8 mouse cellular contexts compared by ENCODE assay signal in genomic region chr6:72439355-72440185, GRCm38 (mm10). TPM values are rescaled to one million over a fixed set of nuclear protein-coding genes. Genes with fewer than 3 reads are reported as not detected.
A peak's percentile ranks its signal among the peaks of the same experiment; 100 is the strongest.
DNase-seq lines count a peak whose midpoint lies in the region; ATAC-seq and TF ChIP-seq lines count a peak whose summit lies in the region.

Gene Mat2a, minus strand, starts transcription at chr6:72439558.

- peak; percentile 95 for ATAC-seq in forebrain, embryonic 15.5 days (replicated peaks)
- ATAC-seq in lung, embryonic 14.5 days (ENCODE audit: insufficient read depth), result peak; percentile 90

- in situ Hi-C loops in ES-E14 (cut with MboI; ENCODE audit: low sequenced_read_pairs in 2 of 2, unreplicated experiment in 2 of 2), result no loop called here

- no peaks in the 10 kb centered on the region for H3K27me3 ChIP-seq in forebrain, embryonic 15.5 days
- H3K27me3 ChIP-seq in lung, embryonic 14.5 days (ENCODE audit: insufficient read depth, low read length), result no peaks in the 10 kb centered on the region
- H3K27me3 ChIP-seq in thymus, adult 2 months (ENCODE audit: control insufficient read depth, insufficient read depth, low read length), result no peaks in the 10 kb centered on the region

- intact Hi-C loops in heart, postnatal 25 days (cut with DNase I), result loop anchor here (2.0 to 5.0 kb wide), 2 partner anchors 49 to 73 kb away; no protein-coding TSS in a partner anchor

- H3K4me2 ChIP-seq in forebrain, embryonic 15.5 days (replicated peaks), result peak within 1 kb of the TSS; percentile 72
- peak within 1 kb of the TSS; percentile 97 for H3K4me2 ChIP-seq in lung, embryonic 14.5 days

- DNase-seq in ES-E14 (ENCODE audit: low read depth, low spot score), result peak; percentile 72
- peak; percentile 94 for DNase-seq in cerebellum, adult 11-12 months
- peak; percentile 92 for DNase-seq in heart, postnatal 25 days (ENCODE audit: low spot score)
- DNase-seq in layer of hippocampus, adult 2 months (ENCODE audit: low spot score in 2 of 2), result peak; percentile 96 to 97
- peak; percentile 96 for DNase-seq in lung, embryonic 14.5 days
- DNase-seq in thymus, adult 2 months, result peak; percentile 93

- H3K27ac ChIP-seq in ES-E14 (ENCODE audit: insufficient read depth, low read depth, low read length, poor library complexity, severe bottlenecking), result peak within 1 kb of the TSS; percentile 92
- peak within 1 kb of the TSS; percentile 99 for H3K27ac ChIP-seq in forebrain, embryonic 15.5 days (replicated peaks)
- peak within 1 kb of the TSS; percentile 100 for H3K27ac ChIP-seq in layer of hippocampus, adult 2 months
- H3K27ac ChIP-seq in lung, embryonic 14.5 days (ENCODE audit: low read depth), result peak within 1 kb of the TSS; percentile 99
- H3K27ac ChIP-seq in olfactory bulb, adult 2 months (ENCODE audit: insufficient read depth, low read depth, low read length), result peak within 1 kb of the TSS; percentile 100
- peak within 1 kb of the TSS; percentile 93 for H3K27ac ChIP-seq in thymus, adult 2 months (ENCODE audit: control insufficient read depth, insufficient read depth, low read length)

- WGBS in forebrain, embryonic 15.5 days, result under 1% methylated on average over 75 of the region's 77 CpGs
- under 1% methylated on average over 77 of the region's 77 CpGs for WGBS in lung, embryonic 14.5 days
- under 1% methylated on average over 77 of the region's 77 CpGs for WGBS in olfactory bulb, adult 2 months
- under 1% methylated on average over 72 of the region's 77 CpGs for WGBS in thymus, adult 2 months

- H3K9ac ChIP-seq in ES-E14 (ENCODE audit: insufficient read depth, low read depth, low read length, poor library complexity, severe bottlenecking), result peak within 1 kb of the TSS; percentile 99
- peak within 1 kb of the TSS; percentile 100 for H3K9ac ChIP-seq in forebrain, embryonic 15.5 days (replicated peaks)
- peak within 1 kb of the TSS; percentile 99 for H3K9ac ChIP-seq in lung, embryonic 14.5 days

- peaks cover 19% of the 10 kb centered on the region for H3K36me3 ChIP-seq in ES-E14 (ENCODE audit: control insufficient read depth, insufficient read depth, low read length, poor library complexity, severe bottlenecking)
- peaks cover 30% of the 10 kb centered on the region for H3K36me3 ChIP-seq in forebrain, embryonic 15.5 days
- peaks cover 39% of the 10 kb centered on the region for H3K36me3 ChIP-seq in lung, embryonic 14.5 days (ENCODE audit: insufficient read depth)
- H3K36me3 ChIP-seq in thymus, adult 2 months (ENCODE audit: control insufficient read depth, insufficient read depth, low read length), result peaks cover 23% of the 10 kb centered on the region

- H3K9me3 ChIP-seq in ES-E14 (ENCODE audit: control insufficient read depth, insufficient read depth, low read depth, low read length), result no peaks in the 10 kb centered on the region
- no peaks in the 10 kb centered on the region for H3K9me3 ChIP-seq in forebrain, embryonic 15.5 days
- no peaks in the 10 kb centered on the region for H3K9me3 ChIP-seq in lung, embryonic 14.5 days (ENCODE audit: low read depth, low read length)

- TF ChIP-seq CTCF in layer of hippocampus, adult 2 months (conservative IDR thresholded peaks at IDR 0.05), result peak; percentile 89
- peak; percentile 32 for TF ChIP-seq CTCF in lung, embryonic 14.5 days (IDR thresholded peaks at IDR 0.05; ENCODE audit: low read depth)
- TF ChIP-seq CTCF in olfactory bulb, adult 2 months (IDR thresholded peaks at IDR 0.05; ENCODE audit: insufficient read depth, low read depth, low read length), result peak; percentile 53; the same call in 1 of the 2 replicates
- peak; percentile 70; the same call in 1 of the 2 replicates for TF ChIP-seq CTCF in thymus, adult 2 months (IDR thresholded peaks at IDR 0.05; ENCODE audit: borderline replicate concordance, control insufficient read depth, extremely low read depth, insufficient read depth, low read length, poor library complexity)

- peak; percentile 99 for TF ChIP-seq POLR2A in olfactory bulb, adult 2 months (IDR thresholded peaks at IDR 0.05; ENCODE audit: insufficient read depth, low read depth, low read length)
- TF ChIP-seq POLR2A in thymus, adult 2 months (IDR thresholded peaks at IDR 0.05; ENCODE audit: control insufficient read depth, extremely low read depth, insufficient read depth, low read length, poor library complexity), result peak; percentile 97

- peak within 1 kb of the TSS; percentile 86 to 97 for H3K4me3 ChIP-seq in ES-E14 (ENCODE audit: insufficient read depth in 1 of 2, low read depth in 1 of 2, low read length in 2 of 2, poor library complexity in 1 of 2, severe bottlenecking in 1 of 2)
- peak within 1 kb of the TSS; percentile 100 for H3K4me3 ChIP-seq in forebrain, embryonic 15.5 days
- peak within 1 kb of the TSS; percentile 100 for H3K4me3 ChIP-seq in layer of hippocampus, adult 2 months
- peak within 1 kb of the TSS; percentile 96 for H3K4me3 ChIP-seq in lung, embryonic 14.5 days (ENCODE audit: low read depth, low read length)
- H3K4me3 ChIP-seq in olfactory bulb, adult 2 months (ENCODE audit: insufficient read depth, low read depth, low read length), result peak within 1 kb of the TSS; percentile 93
- peak within 1 kb of the TSS; percentile 96 for H3K4me3 ChIP-seq in thymus, adult 2 months (ENCODE audit: control insufficient read depth, insufficient read depth, low read length)

- H3K4me1 ChIP-seq in ES-E14 (ENCODE audit: control insufficient read depth in 2 of 2, insufficient read depth in 2 of 2, low read length in 2 of 2, poor library complexity in 1 of 2), result peaks cover 0 to 2% of the 10 kb centered on the region in 2 experiments; a peak in 1 of 4 replicates
- H3K4me1 ChIP-seq in forebrain, embryonic 15.5 days, result peaks cover 44% of the 10 kb centered on the region
- H3K4me1 ChIP-seq in lung, embryonic 14.5 days (ENCODE audit: insufficient read depth), result 0 out of 2 replicates have a peak, but pooled peaks cover 6% of the 10 kb centered on the region
- peaks cover 6% of the 10 kb centered on the region; the same call in 1 of the 2 replicates for H3K4me1 ChIP-seq in olfactory bulb, adult 2 months (ENCODE audit: control insufficient read depth, insufficient read depth, low read length)
- peaks cover 4% of the 10 kb centered on the region for H3K4me1 ChIP-seq in thymus, adult 2 months (replicated peaks; ENCODE audit: control insufficient read depth, insufficient read depth, low read length)

TF ChIP-seq in ES-E14, 5 proteins besides CTCF, POLR2A, EP300 and RAD21:
- TF ChIP-seq HCFC1 (IDR thresholded peaks at IDR 0.05; ENCODE audit: borderline replicate concordance, insufficient read depth, low read length) (no peak), MAFK (IDR thresholded peaks at IDR 0.05; ENCODE audit: insufficient read depth, low read depth, low read length) (no peak), ZC3H11A (IDR thresholded peaks at IDR 0.05; ENCODE audit: borderline replicate concordance, low read depth, low read length) (no peak), CHD2 (IDR thresholded peaks at IDR 0.05; ENCODE audit: low read depth, low read length) (no peak), ZNF384 (IDR thresholded peaks at IDR 0.05; ENCODE audit: low read depth, low read length) (no peak)

RNA-seq across cellular contexts. Expression of gene Mat2a, which starts in this region (rescaled TPM):
- total RNA-seq in ES-E14 (2012; rRNA removed), result 407 and 469 TPM in 2 replicates
- polyA plus RNA-seq in forebrain, embryonic 15.5 days (2015; fragmentation: Nextera tagmentation; extraction: Ambion mirVana), result 359 and 376 TPM in 2 replicates
- 100 to 1,000 TPM; 106 to 141 TPM for total RNA-seq in heart, postnatal 25 days (2021)
- total RNA-seq in layer of hippocampus, adult 2 months (2021), result 100 to 1,000 TPM; 172 to 195 TPM
- 400 and 402 TPM in 2 replicates for polyA plus RNA-seq in lung, embryonic 14.5 days (2014; fragmentation: Nextera tagmentation; extraction: Ambion mirVana)
- 274 and 557 TPM in 2 replicates for polyA plus RNA-seq in olfactory bulb, adult 2 months (2012; ENCODE audit: insufficient read depth, insufficient read length, low replicate concordance, missing spikeins)
- 140 and 162 TPM in 2 replicates for polyA plus RNA-seq in thymus, adult 2 months (2012; rRNA removed)

Comparison
In these comparisons a context has a peak if more than half of its experiments do, and no peak if none do; other contexts are left out.
1. Peak in every context shown above with its lines: DNase-seq, ATAC-seq, H3K4me3 ChIP-seq and H3K27ac ChIP-seq.
2. CTCF ChIP-seq: peak in every context shown above with its lines; median percentile 89 in layer of hippocampus, adult 2 months; 70 in thymus, adult 2 months; 53 in olfactory bulb, adult 2 months; 32 in lung, embryonic 14.5 days.